Mouse (Mus musculus) liver, embryonic 14.5 days (tissue): ENCODE measurements around the gene Rln1. TPM values are rescaled to one million over a fixed set of nuclear protein-coding genes. Genes with fewer than 3 reads are reported as not detected.

Source experiments
- ATAC-seq: fragments of 200-750 bp; cut with Nextera tagmentation; 2 replicates; pipeline ENCODE4 v1.8.0; 2017; ENCODE audit warnings: moderate number of reproducible peaks, mild to moderate bottlenecking, moderate library complexity; ENCODE audit not compliant: insufficient read depth
- DNase-seq, 3 experiments: peaks; one replicate each; pipeline ENCODE4 v3.0.0-alpha.2; 2012 to 2013; ENCODE audit warnings: low read depth in 3 of 3, low spot score in 3 of 3
- H3K27ac ChIP-seq: fragments of 300-500 bp; sonication (generic); 2 replicates; pipeline ENCODE4 v1.5.1; 2014; ENCODE audit warnings: moderate library complexity, mild to moderate bottlenecking, control low read depth, inconsistent platforms
- H3K27me3 ChIP-seq: fragments of 300-500 bp; sonication (generic); 2 replicates; pipeline ENCODE4 v1.6.1; 2014; ENCODE audit warnings: mild to moderate bottlenecking, low read length, moderate library complexity; ENCODE audit not compliant: control insufficient read depth, insufficient read depth
- H3K36me3 ChIP-seq: fragments of 300-500 bp; sonication (generic); replicated peaks from 2 replicates; pipeline ENCODE4 v1.6.1; 2014; ENCODE audit warnings: low read depth; ENCODE audit not compliant: control insufficient read depth, insufficient read depth
- H3K4me1 ChIP-seq, 2 experiments: fragments of 200-500 bp in 1 of 2; fragments of 300-500 bp in 1 of 2; sonication (generic) in 1 of 2; replicated peaks; 2 replicates each; pipeline ENCODE4 v1.6.1; 2012 to 2014; ENCODE audit warnings: antibody characterized with exemption in 1 of 2, inconsistent platforms in 1 of 2, low read length in 1 of 2; ENCODE audit not compliant: control insufficient read depth in 2 of 2, insufficient read depth in 2 of 2
- H3K4me2 ChIP-seq: fragments of 300-500 bp; sonication (generic); 2 replicates; pipeline ENCODE4 v1.6.1; 2014; ENCODE audit warnings: low read depth, mild to moderate bottlenecking, control low read depth, moderate library complexity
- H3K4me3 ChIP-seq, 2 experiments: fragments of 200-500 bp in 1 of 2; fragments of 300-500 bp in 1 of 2; sonication (generic) in 1 of 2; 2 replicates each; pipeline ENCODE4 v1.5.1; 2012 to 2014; ENCODE audit warnings: low read depth in 2 of 2, low read length in 2 of 2, mild to moderate bottlenecking in 2 of 2, control low read depth in 1 of 2, inconsistent platforms in 1 of 2, moderate library complexity in 1 of 2; ENCODE audit not compliant: insufficient read depth in 1 of 2
- H3K9ac ChIP-seq: fragments of 300-500 bp; sonication (generic); replicated peaks from 2 replicates; pipeline ENCODE4 v1.6.1; 2014; ENCODE audit warnings: mild to moderate bottlenecking, control low read depth, moderate library complexity
- H3K9me3 ChIP-seq: fragments of 300-500 bp; sonication (generic); 2 replicates; pipeline ENCODE4 v1.6.1; 2016; ENCODE audit warnings: low read length, mixed read lengths; ENCODE audit not compliant: control insufficient read depth
- CTCF ChIP-seq: IDR thresholded peaks from 2 replicates; pipeline ENCODE4 v1.5.1; 2016; ENCODE audit warnings: antibody characterized with exemption, low read depth, control low read depth
- EP300 ChIP-seq: IDR thresholded peaks from 2 replicates; pipeline ENCODE4 v1.6.1; 2016; ENCODE audit warnings: antibody characterized with exemption, low read depth
- WGBS: fragments of 180-500 bp; shearing (Covaris S2); extraction: QIAGEN DNeasy Blood & Tissue Kit; methylation state at CpG from one replicate; pipeline ENCODE4 v1.1.7; 2014; ENCODE audit not compliant: insufficient replicate concordance; 5-methylcytosine and 5-hydroxymethylcytosine counted together
- polyA plus RNA-seq, 2 experiments: library from polyadenylated mRNA; depleted of rRNA in 1 of 2; stranded (reverse) in 1 of 2; unstranded in 1 of 2; fragments of >200 nt; fragmentation: Nextera tagmentation in 1 of 2; extraction: Ambion mirVana in 1 of 2; gene quantifications; 2 replicates each; pipeline versions ENCODE4 v1.2.1 to v1.2.3; 2012 to 2014

Rln1 gene
- polyA plus RNA-seq, 2 experiments, result not detected

- Histone ChIP-seq H3K4me3 (no peak overlapping the region), H3K9me3 (no peaks in the 10 kb centered on the region), H3K27ac (no peak overlapping the region), H3K9ac (no peak overlapping the region), H3K4me1 (no peaks in the 10 kb centered on the region), H3K4me2 (no peak overlapping the region), H3K27me3 (no peaks in the 10 kb centered on the region), H3K36me3 (peaks cover 50% of the 10 kb centered on the region)
- DNase-seq, result no peak
- 78% methylated on average over 2 of the region's 2 CpGs for WGBS
- TF ChIP-seq EP300 (no peak), CTCF (no peak)
- ATAC-seq, result no peak
These were observed 39.7 kb downstream of the Rln1 start for GRCm38 (mm10) chr19:29294756-29295155.

DNA sequence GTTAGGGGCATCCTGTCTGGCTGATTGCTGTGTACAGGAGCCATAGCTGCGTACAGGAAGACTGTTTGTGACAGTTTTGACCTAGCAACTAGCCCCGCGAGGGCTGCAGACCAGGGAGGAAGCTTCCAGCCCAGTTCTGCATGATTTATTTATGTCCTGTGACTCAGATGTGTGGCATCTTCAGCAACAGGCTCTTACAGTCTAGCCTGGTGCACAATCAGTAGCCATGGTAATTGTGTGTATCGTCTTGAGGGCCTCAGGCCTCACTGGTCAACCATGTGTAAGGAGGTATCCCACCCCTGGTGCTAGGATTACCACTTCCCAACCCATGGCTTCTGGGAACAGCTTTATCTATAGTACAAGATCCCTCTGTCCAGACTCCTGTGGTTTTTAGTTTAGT is 41.9 kb downstream of the Rln1 start:
- no peak overlapping the region for H3K27ac ChIP-seq
- WGBS, result 75% methylated on average over 4 of the region's 4 CpGs
- H3K4me2 ChIP-seq, result no peak overlapping the region
- ATAC-seq, result no peak
- H3K36me3 ChIP-seq, result peaks cover 42% of the 10 kb centered on the region
- H3K9me3 ChIP-seq, result no peaks in the 10 kb centered on the region
- TF ChIP-seq EP300 (no peak), CTCF (no peak)
- H3K4me1 ChIP-seq, result no peaks in the 10 kb centered on the region
- DNase-seq, result no peak
- H3K27me3 ChIP-seq, result no peaks in the 10 kb centered on the region
- no peak overlapping the region for H3K4me3 ChIP-seq
- H3K9ac ChIP-seq, result no peak overlapping the region

DNA sequence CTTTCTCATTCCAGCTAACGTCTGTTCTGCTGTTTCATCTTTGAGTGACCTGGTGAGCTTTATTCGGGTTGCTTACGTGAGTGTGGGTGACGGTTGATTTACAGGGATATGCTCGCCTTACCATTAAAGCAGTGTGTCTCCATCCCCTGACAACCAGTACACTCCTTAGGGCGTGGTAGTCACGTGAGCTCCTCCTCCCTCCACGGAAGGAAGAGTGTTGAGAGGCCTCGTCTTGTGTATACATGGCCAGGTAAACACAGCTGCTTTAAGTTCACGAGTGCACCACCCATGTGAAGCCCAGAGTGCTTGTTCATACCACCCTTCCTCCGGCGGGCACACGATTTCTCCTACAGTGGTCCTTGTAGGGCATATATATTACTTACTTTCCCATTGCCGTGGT is 42.9 kb downstream of the Rln1 start:
- H3K4me3 ChIP-seq, result no peak overlapping the region
- H3K36me3 ChIP-seq, result peaks cover 38% of the 10 kb centered on the region

DNA sequence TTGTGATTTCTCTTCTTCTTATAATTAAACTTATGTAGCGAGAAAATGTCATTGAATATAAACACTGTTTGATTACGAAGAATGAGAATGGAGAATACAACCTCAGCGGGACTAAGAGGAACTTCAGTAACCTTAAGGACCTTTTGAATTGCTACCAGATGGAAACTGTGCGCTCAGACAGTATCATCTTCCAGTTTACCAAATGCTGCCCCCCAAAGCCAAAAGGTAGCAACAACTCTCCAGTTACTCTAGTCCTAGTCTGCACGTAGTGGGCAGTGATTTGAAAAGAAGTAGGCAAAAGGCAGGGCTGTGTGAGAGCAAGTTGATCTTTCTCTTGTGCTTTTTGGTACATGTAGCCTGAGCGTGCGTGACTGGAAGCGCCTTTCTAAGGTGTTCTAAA is 46.6 kb downstream of the Rln1 start:
- Histone ChIP-seq H3K4me1 (no peaks in the 10 kb centered on the region), H3K4me3 (no peak overlapping the region), H3K9ac (no peak overlapping the region), H3K9me3 (no peaks in the 10 kb centered on the region), H3K36me3 (peaks cover 44% of the 10 kb centered on the region), H3K27ac (no peak overlapping the region), H3K27me3 (no peaks in the 10 kb centered on the region), H3K4me2 (no peak overlapping the region)
- ATAC-seq (no peak), DNase-seq (no peak)
- 83% methylated on average over 8 of the region's 8 CpGs for WGBS
- TF ChIP-seq EP300 (no peak), CTCF (no peak)

More for the DNA sequence above, 42.9 kb downstream of the Rln1 start:
- Histone ChIP-seq H3K4me2 (no peak overlapping the region), H3K9me3 (no peaks in the 10 kb centered on the region), H3K9ac (no peak overlapping the region), H3K27me3 (no peaks in the 10 kb centered on the region), H3K4me1 (no peaks in the 10 kb centered on the region), H3K27ac (no peak overlapping the region)
- no peak for TF ChIP-seq CTCF
- TF ChIP-seq EP300, result no peak
- WGBS, result 84% methylated on average over 14 of the region's 14 CpGs
- ATAC-seq (no peak), DNase-seq (no peak)

GRCm38 (mm10) chr19:29285451-29285869 is 49.0 kb downstream of the Rln1 start:
- WGBS, result 62% methylated on average over 7 of the region's 7 CpGs
- no peak overlapping the region for H3K9ac ChIP-seq
- no peak overlapping the region for H3K4me2 ChIP-seq
- H3K27ac ChIP-seq, result no peak overlapping the region
- DNase-seq (no peak), ATAC-seq (no peak)
- no peak for TF ChIP-seq EP300
- H3K4me3 ChIP-seq, result no peak overlapping the region
- H3K4me1 ChIP-seq, result no peaks in the 10 kb centered on the region
- H3K36me3 ChIP-seq, result peaks cover 37% of the 10 kb centered on the region
- no peaks in the 10 kb centered on the region for H3K9me3 ChIP-seq
- no peaks in the 10 kb centered on the region for H3K27me3 ChIP-seq

Other genes starting within 250 kb of the Rln1 start
- 22.3 and 31.4 TPM in 2 replicates for gene Rcl1, start 233.3 kb downstream of the Rln1 start, polyA plus RNA-seq (2012; rRNA removed)
- 52.1 and 54.8 TPM in 2 replicates for gene Rcl1, start 233.3 kb downstream of the Rln1 start, polyA plus RNA-seq (2014; fragmentation: Nextera tagmentation; extraction: Ambion mirVana)
- 8.6 and 13.9 TPM in 2 replicates for gene Jak2, start 82.8 kb downstream of the Rln1 start, polyA plus RNA-seq (2012; rRNA removed)
- gene Jak2, start 82.8 kb downstream of the Rln1 start, polyA plus RNA-seq (2014; fragmentation: Nextera tagmentation; extraction: Ambion mirVana), result 16.0 and 19.4 TPM in 2 replicates
- gene Insl6, start 9.3 kb downstream of the Rln1 start, polyA plus RNA-seq (2012; rRNA removed), result 0.36 and 0.45 TPM in 2 replicates
- gene Insl6, start 9.3 kb downstream of the Rln1 start, polyA plus RNA-seq (2014; fragmentation: Nextera tagmentation; extraction: Ambion mirVana), result 0.76 and 1.2 TPM in 2 replicates
- 14.0 and 21.9 TPM in 2 replicates for gene Plgrkt, start 32.7 kb upstream of the Rln1 start, polyA plus RNA-seq (2012; rRNA removed)
- gene Plgrkt, start 32.7 kb upstream of the Rln1 start, polyA plus RNA-seq (2014; fragmentation: Nextera tagmentation; extraction: Ambion mirVana), result 26.2 and 28.3 TPM in 2 replicates
- gene Cd274, start 32.8 kb upstream of the Rln1 start, polyA plus RNA-seq (2012; rRNA removed), result 0.65 and 0.75 TPM in 2 replicates
- 0.10 and 0.67 TPM in 2 replicates for gene Cd274, start 32.8 kb upstream of the Rln1 start, polyA plus RNA-seq (2014; fragmentation: Nextera tagmentation; extraction: Ambion mirVana)
- 0.02 TPM in 1 of 2 replicates, not detected in the other for gene Pdcd1lg2, start 76.2 kb upstream of the Rln1 start, polyA plus RNA-seq (2012; rRNA removed)
- gene Pdcd1lg2, start 76.2 kb upstream of the Rln1 start, polyA plus RNA-seq (2014; fragmentation: Nextera tagmentation; extraction: Ambion mirVana), result not detected in 2 replicates
- 2.4 and 3.1 TPM in 2 replicates for gene Ric1, start 187.6 kb upstream of the Rln1 start, polyA plus RNA-seq (2012; rRNA removed)
- 2.8 and 2.9 TPM in 2 replicates for gene Ric1, start 187.6 kb upstream of the Rln1 start, polyA plus RNA-seq (2014; fragmentation: Nextera tagmentation; extraction: Ambion mirVana)